Mouse (Mus musculus) stomach, postnatal 0 days (tissue): Measurements from ENCODE around the gene Myl12a. TPM values are rescaled to one million over a fixed set of nuclear protein-coding genes. Genes with fewer than 3 reads are reported as not detected.

Source experiments
- ATAC-seq: fragments of 200-750 bp; cut with Nextera tagmentation; 2 replicates; pipeline ENCODE4 v1.8.0; 2017; ENCODE audit not compliant: low FRiP score, low TSS enrichment
- DNase-seq: peaks from one replicate; pipeline ENCODE4 v3.0.0-alpha.2; 2016; ENCODE audit warnings: low spot score
- H3K27ac ChIP-seq: fragments of 300-500 bp; sonication (generic); replicated peaks from 2 replicates; pipeline ENCODE4 v1.5.1; 2014; ENCODE audit warnings: mild to moderate bottlenecking, control low read depth
- H3K27me3 ChIP-seq: fragments of 300-500 bp; sonication (generic); 2 replicates; pipeline ENCODE4 v1.6.1; 2014; ENCODE audit warnings: low read length; ENCODE audit not compliant: control insufficient read depth, insufficient read depth
- H3K36me3 ChIP-seq: fragments of 300-500 bp; sonication (generic); 2 replicates; pipeline ENCODE4 v1.6.1; 2014; ENCODE audit warnings: low read length, mixed read lengths; ENCODE audit not compliant: control insufficient read depth, insufficient read depth
- H3K4me1 ChIP-seq: fragments of 300-500 bp; sonication (generic); replicated peaks from 2 replicates; pipeline ENCODE4 v1.6.1; 2014; ENCODE audit warnings: antibody characterized with exemption; ENCODE audit not compliant: control insufficient read depth, insufficient read depth
- H3K4me2 ChIP-seq: fragments of 300-500 bp; sonication (generic); replicated peaks from 2 replicates; pipeline ENCODE4 v1.6.1; 2014; ENCODE audit warnings: low read depth, mild to moderate bottlenecking, control low read depth, moderate library complexity
- H3K4me3 ChIP-seq: fragments of 300-500 bp; sonication (generic); 2 replicates; pipeline ENCODE4 v1.5.1; 2014; ENCODE audit warnings: low read depth, low read length, control low read depth
- H3K9ac ChIP-seq: fragments of 300-500 bp; sonication (generic); 2 replicates; pipeline ENCODE4 v1.6.1; 2014; ENCODE audit warnings: mild to moderate bottlenecking, low read length, control low read depth, mixed read lengths
- H3K9me3 ChIP-seq: fragments of 300-500 bp; sonication (generic); 2 replicates; pipeline ENCODE4 v1.6.1; 2016; ENCODE audit warnings: low read length; ENCODE audit not compliant: control insufficient read depth
- CTCF ChIP-seq: IDR thresholded peaks from 2 replicates; pipeline ENCODE4 v1.5.1; 2016; ENCODE audit warnings: antibody characterized with exemption, low read depth, mild to moderate bottlenecking, moderate library complexity
- EP300 ChIP-seq: optimal IDR thresholded peaks from 2 replicates; pipeline ENCODE3; 2016; ENCODE audit warnings: antibody characterized with exemption
- WGBS: fragments of 180-500 bp; shearing (Covaris S2); extraction: QIAGEN DNeasy Blood & Tissue Kit; methylation state at CpG from one replicate; pipeline ENCODE4 v1.1.7; 2014; 5-methylcytosine and 5-hydroxymethylcytosine counted together
- polyA plus RNA-seq: library from polyadenylated mRNA; unstranded; fragments of >200 nt; fragmentation: Nextera tagmentation; extraction: Ambion mirVana; gene quantifications from 2 replicates; pipeline ENCODE4 v1.2.1, GENCODE M21; 2015

The Myl12a gene
- polyA plus RNA-seq, 1 experiment from 2014 or later: 534 TPM

DNA sequence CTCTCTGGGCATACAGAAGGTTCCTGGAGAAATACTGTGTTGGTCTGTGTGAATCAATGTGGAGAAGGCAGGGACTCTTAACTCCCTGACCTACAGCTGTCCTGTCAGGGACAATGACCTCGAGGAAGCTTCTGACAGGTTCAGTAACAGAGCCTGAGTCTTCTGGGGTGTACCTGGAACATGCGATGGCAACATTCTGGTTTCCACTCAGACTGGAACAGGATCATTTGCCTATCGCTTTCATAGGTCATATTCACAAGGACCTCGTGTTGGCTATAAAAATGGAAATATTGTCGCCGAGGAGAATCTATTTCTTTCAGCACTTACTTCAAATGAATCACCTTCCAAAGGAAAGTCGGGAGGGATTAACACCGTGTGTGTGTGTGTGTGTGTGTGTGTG, 23.2 kb upstream of the Myl12a start:
- DNase-seq (no peak), ATAC-seq (no peak)
- H3K27me3 ChIP-seq: no peaks in the 10 kb centered on the region
- H3K9ac ChIP-seq: no peak overlapping the region
- TF ChIP-seq CTCF: no peak
- TF ChIP-seq EP300: no peak
- 74% methylated on average over 8 of the region's 8 CpGs for WGBS
- H3K9me3 ChIP-seq: no peaks in the 10 kb centered on the region
- H3K27ac ChIP-seq: no peak overlapping the region
- H3K36me3 ChIP-seq: no peaks in the 10 kb centered on the region
- no peaks in the 10 kb centered on the region for H3K4me1 ChIP-seq
- no peak overlapping the region for H3K4me2 ChIP-seq
- H3K4me3 ChIP-seq: no peak overlapping the region

DNA sequence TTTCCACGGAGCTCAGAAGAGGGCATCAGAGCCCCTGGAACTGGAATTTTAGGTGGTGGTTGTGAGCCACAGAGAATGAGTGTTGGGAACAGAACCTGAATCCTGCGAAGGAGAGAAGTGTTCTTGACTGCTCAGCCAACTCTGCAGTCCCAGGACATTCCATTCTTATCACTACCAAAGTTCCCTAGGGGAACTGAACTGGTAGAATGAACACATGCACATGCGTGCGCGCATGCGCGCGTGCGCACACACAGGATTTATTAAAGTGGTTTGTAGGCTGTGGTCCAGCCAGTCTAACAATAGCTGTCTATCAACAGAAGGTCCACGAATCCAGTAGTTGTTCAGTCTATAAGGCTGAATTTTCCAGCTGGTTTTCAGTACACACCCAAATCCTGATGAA, 21.4 kb upstream of the Myl12a start:
- whole genome bisulfite sequencing: 89% methylated on average over 10 of the region's 10 CpGs
- DNase-seq: no peak

DNA sequence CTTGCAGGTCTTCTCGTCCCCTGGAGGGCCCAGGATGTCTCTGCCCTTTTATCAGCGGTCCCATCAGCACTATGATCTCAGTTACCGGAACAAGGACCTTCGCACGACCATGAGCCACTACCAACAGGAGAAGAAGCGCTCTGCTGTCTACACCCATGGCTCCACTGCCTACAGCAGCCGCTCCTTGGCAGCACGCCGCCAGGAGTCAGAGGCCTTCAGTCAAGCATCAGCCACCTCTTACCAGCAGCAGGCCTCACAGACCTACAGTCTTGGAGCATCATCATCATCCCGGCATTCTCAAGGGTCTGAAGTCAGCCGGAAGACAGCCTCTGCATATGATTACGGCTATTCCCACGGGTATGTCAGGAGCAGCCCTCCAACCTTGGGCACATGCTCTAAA, 20.2 kb upstream of the Myl12a start:
- TF ChIP-seq EP300: no peak
- no peak for TF ChIP-seq CTCF
- H3K36me3 ChIP-seq: no peaks in the 10 kb centered on the region
- no peak overlapping the region for H3K9ac ChIP-seq
- H3K27me3 ChIP-seq: no peaks in the 10 kb centered on the region
- no peaks in the 10 kb centered on the region for H3K9me3 ChIP-seq
- H3K4me1 ChIP-seq: no peaks in the 10 kb centered on the region
- WGBS: 90% methylated on average over 13 of the region's 13 CpGs
- DNase-seq (no peak), ATAC-seq (no peak)
- H3K4me2 ChIP-seq: no peak overlapping the region
- no peak overlapping the region for H3K4me3 ChIP-seq
- no peak overlapping the region for H3K27ac ChIP-seq

More for the DNA sequence above, 21.4 kb upstream of the Myl12a start:
- H3K4me3 ChIP-seq: no peak overlapping the region
- H3K9ac ChIP-seq: no peak overlapping the region
- no peaks in the 10 kb centered on the region for H3K4me1 ChIP-seq
- TF ChIP-seq EP300 (no peak), CTCF (no peak)
- H3K9me3 ChIP-seq: no peaks in the 10 kb centered on the region
- no peak for ATAC-seq
- H3K27me3 ChIP-seq: no peaks in the 10 kb centered on the region
- no peak overlapping the region for H3K4me2 ChIP-seq
- no peak overlapping the region for H3K27ac ChIP-seq
- H3K36me3 ChIP-seq: no peaks in the 10 kb centered on the region

- Histone ChIP-seq H3K4me3 (peak overlapping the region; percentile 25), H3K27me3 (no peaks in the 10 kb centered on the region), H3K9me3 (no peaks in the 10 kb centered on the region), H3K4me2 (peak overlapping the region; percentile 36), H3K4me1 (no peaks in the 10 kb centered on the region), H3K9ac (peak overlapping the region; percentile 18; the same call in 1 of the 2 replicates), H3K27ac (peak overlapping the region; percentile 50), H3K36me3 (no peaks in the 10 kb centered on the region)
- WGBS: 55% methylated on average over 9 of the region's 9 CpGs
- TF ChIP-seq EP300 (no peak), CTCF (no peak)
- no peak for ATAC-seq
- no peak for DNase-seq
Measured at GRCm38 (mm10) chr17:71019860-71020259, 17.2 kb upstream of the Myl12a start.

GRCm38 (mm10) chr17:71019309-71019655, 16.6 kb upstream of the Myl12a start:
- H3K27me3 ChIP-seq: no peaks in the 10 kb centered on the region
- H3K9me3 ChIP-seq: no peaks in the 10 kb centered on the region
- WGBS: 33% methylated on average over 6 of the region's 6 CpGs
- H3K4me3 ChIP-seq: peak overlapping the region; percentile 25
- H3K9ac ChIP-seq: peak overlapping the region; percentile 18; the same call in 1 of the 2 replicates
- TF ChIP-seq CTCF (no peak), EP300 (no peak)
- peak overlapping the region; percentile 50 for H3K27ac ChIP-seq
- peak overlapping the region; percentile 36 for H3K4me2 ChIP-seq
- H3K4me1 ChIP-seq: no peaks in the 10 kb centered on the region
- DNase-seq: no peak
- ATAC-seq: no peak
- H3K36me3 ChIP-seq: no peaks in the 10 kb centered on the region

DNA sequence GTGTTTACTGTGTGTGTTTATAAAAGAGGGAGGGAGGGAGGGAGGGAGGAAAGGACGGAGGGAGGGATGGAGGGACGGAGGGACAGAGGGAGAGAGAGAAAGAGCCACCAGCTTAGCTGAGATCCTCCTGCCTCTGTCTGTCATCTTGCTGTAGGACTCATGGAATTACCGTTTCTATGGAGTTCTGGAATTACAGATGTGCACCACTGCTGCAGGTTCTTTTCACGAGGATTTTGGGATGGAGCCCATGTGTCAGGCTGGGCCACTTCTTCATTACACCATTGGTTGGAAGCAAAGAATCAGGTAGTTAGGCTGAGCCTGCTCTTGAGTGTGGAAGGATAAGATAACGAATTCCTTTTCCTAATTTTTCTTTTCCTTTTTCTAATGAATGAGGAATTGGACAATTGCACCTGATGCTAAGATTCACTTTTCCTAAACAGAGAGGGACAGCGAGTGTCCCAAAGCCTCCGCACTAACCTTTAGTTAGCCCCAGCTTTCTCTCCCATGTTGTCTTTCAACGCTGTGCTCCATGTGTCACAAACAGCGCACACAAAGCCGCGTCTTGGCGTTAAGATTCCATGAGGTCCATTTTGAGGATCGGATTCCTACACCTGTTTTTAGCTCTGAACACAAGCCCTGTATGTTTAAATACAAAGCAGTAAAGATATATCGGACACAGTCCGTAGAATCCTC, 16.1 kb upstream of the Myl12a start:
- TF ChIP-seq CTCF: no peak
- TF ChIP-seq EP300: no peak
- no peaks in the 10 kb centered on the region for H3K36me3 ChIP-seq
- H3K9me3 ChIP-seq: no peaks in the 10 kb centered on the region
- H3K27ac ChIP-seq: peak overlapping the region; percentile 50; the same call in 1 of the 2 replicates
- H3K4me1 ChIP-seq: no peaks in the 10 kb centered on the region
- WGBS: 76% methylated on average over 15 of the region's 15 CpGs
- H3K9ac ChIP-seq: no peak overlapping the region
- no peaks in the 10 kb centered on the region for H3K27me3 ChIP-seq
- H3K4me3 ChIP-seq: no peak overlapping the region
- no peak for DNase-seq
- H3K4me2 ChIP-seq: no peak overlapping the region
- ATAC-seq: no peak
